Mouse (Mus musculus) hindbrain, postnatal 0 days (tissue): Measurements from ENCODE around the gene Spg7. TPM values are rescaled to one million over a fixed set of nuclear protein-coding genes. Genes with fewer than 3 reads are reported as not detected.

Experiments used
- ATAC-seq: fragments of 200-750 bp; cut with Nextera tagmentation; 2 replicates; pipeline ENCODE4 v1.8.0; 2017; ENCODE audit warnings: mild to moderate bottlenecking, moderate TSS enrichment, moderate library complexity
- DNase-seq: peaks from one replicate; pipeline ENCODE4 v3.0.0-alpha.2; 2015; ENCODE audit warnings: low spot score
- H3K27ac ChIP-seq: fragments of 300-500 bp; sonication (generic); 2 replicates; pipeline ENCODE4 v1.5.1; 2014; ENCODE audit warnings: mild to moderate bottlenecking
- H3K27me3 ChIP-seq: fragments of 300-500 bp; sonication (generic); 2 replicates; pipeline ENCODE4 v1.6.1; 2014; ENCODE audit warnings: low read length, mixed read lengths; ENCODE audit not compliant: insufficient read depth
- H3K36me3 ChIP-seq: fragments of 300-500 bp; sonication (generic); 2 replicates; pipeline ENCODE4 v1.6.1; 2014; ENCODE audit warnings: low read length, mixed read lengths; ENCODE audit not compliant: insufficient read depth
- H3K4me1 ChIP-seq: fragments of 300-500 bp; sonication (generic); 2 replicates; pipeline ENCODE4 v1.6.1; 2014; ENCODE audit warnings: antibody characterized with exemption, low read length, mixed read lengths; ENCODE audit not compliant: insufficient read depth
- H3K4me2 ChIP-seq: fragments of 300-500 bp; sonication (generic); 2 replicates; pipeline ENCODE4 v1.6.1; 2014; ENCODE audit warnings: low read depth, mild to moderate bottlenecking, low read length, moderate library complexity, mixed read lengths
- H3K4me3 ChIP-seq: fragments of 300-500 bp; sonication (generic); 2 replicates; pipeline ENCODE4 v1.5.1; 2014; ENCODE audit warnings: low read length
- H3K9ac ChIP-seq: fragments of 300-500 bp; sonication (generic); replicated peaks from 2 replicates; pipeline ENCODE4 v1.6.1; 2014; ENCODE audit warnings: mild to moderate bottlenecking, low read length, moderate library complexity, mixed read lengths
- H3K9me3 ChIP-seq: fragments of 300-500 bp; sonication (generic); 2 replicates; pipeline ENCODE4 v1.6.1; 2016; ENCODE audit warnings: low read length, mixed read lengths
- CTCF ChIP-seq: IDR thresholded peaks from 2 replicates; pipeline ENCODE4 v1.5.1; 2016; ENCODE audit warnings: antibody characterized with exemption, control low read depth, low read depth
- WGBS: fragments of 180-500 bp; shearing (Covaris S2); extraction: QIAGEN DNeasy Blood & Tissue Kit; methylation state at CpG from one replicate; pipeline ENCODE4 v1.1.7; 2014; 5-methylcytosine and 5-hydroxymethylcytosine counted together
- polyA plus RNA-seq: library from polyadenylated mRNA; unstranded; fragments of >200 nt; fragmentation: Nextera tagmentation; extraction: Ambion mirVana; gene quantifications from 2 replicates; pipeline ENCODE4 v1.2.1, GENCODE M21; 2015
- total RNA-seq: library from RNA; depleted of rRNA; stranded (reverse); fragments of >200 nt; gene quantifications from 2 replicates; pipeline ENCODE4 v1.2.3, GENCODE M21; 2014

Gene Spg7
- total and polyA plus RNA-seq, 2 experiments from 2014 or later = 45.1 to 51.6 TPM

DNA sequence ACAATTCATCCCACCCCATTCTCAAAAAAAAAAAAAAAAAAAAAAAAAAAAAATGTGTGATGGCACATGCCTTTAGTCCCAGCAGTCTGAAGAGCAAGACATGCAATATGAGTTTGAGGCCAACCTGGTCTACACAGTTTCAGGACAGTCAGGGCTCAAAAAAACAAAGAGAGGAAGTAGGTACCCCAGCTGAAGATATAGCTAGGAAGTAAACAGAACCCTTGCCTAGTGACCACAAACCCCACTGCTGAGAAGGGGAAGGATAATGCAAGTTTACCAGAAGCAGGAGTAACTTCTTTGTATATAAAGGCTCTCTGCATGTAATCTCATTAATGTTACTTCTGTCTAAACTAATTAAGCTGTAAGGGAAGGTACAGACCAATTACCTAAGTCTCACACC lies 30.0 kb upstream of the Spg7 start:
- TF ChIP-seq CTCF = no peak
- no peaks in the 10 kb centered on the region for H3K4me1 ChIP-seq
- no peaks in the 10 kb centered on the region for H3K36me3 ChIP-seq
- H3K9ac ChIP-seq = no peak overlapping the region
- H3K9me3 ChIP-seq = no peaks in the 10 kb centered on the region
- H3K4me3 ChIP-seq = no peak overlapping the region
- ATAC-seq = no peak
- no peaks in the 10 kb centered on the region for H3K27me3 ChIP-seq
- no peak for DNase-seq
- no peak overlapping the region for H3K27ac ChIP-seq
- no peak overlapping the region for H3K4me2 ChIP-seq

DNA sequence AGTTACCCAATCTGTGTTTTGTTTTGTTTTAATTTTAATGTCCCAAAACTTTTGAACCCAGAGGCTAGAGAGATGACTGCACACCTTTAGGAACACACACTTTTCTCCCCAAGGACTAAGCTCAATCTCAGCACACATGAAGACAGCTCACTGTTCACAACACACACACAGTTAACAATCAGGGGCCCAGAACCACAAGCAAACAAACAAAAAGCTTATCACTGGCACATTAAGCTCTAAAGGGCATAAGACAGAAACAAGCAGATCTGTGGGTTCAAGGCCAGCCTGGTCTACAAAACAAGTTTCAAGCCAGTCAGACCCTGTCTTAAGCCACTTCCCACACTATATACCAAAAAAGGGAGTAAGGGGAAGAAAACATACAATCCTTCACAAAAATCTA lies 29.3 kb upstream of the Spg7 start:
- no peaks in the 10 kb centered on the region for H3K4me1 ChIP-seq
- no peaks in the 10 kb centered on the region for H3K36me3 ChIP-seq
- TF ChIP-seq CTCF = no peak
- no peaks in the 10 kb centered on the region for H3K27me3 ChIP-seq
- no peak overlapping the region for H3K9ac ChIP-seq
- H3K9me3 ChIP-seq = no peaks in the 10 kb centered on the region
- ATAC-seq (no peak), DNase-seq (no peak)
- no peak overlapping the region for H3K27ac ChIP-seq
- H3K4me3 ChIP-seq = no peak overlapping the region
- H3K4me2 ChIP-seq = no peak overlapping the region

DNA sequence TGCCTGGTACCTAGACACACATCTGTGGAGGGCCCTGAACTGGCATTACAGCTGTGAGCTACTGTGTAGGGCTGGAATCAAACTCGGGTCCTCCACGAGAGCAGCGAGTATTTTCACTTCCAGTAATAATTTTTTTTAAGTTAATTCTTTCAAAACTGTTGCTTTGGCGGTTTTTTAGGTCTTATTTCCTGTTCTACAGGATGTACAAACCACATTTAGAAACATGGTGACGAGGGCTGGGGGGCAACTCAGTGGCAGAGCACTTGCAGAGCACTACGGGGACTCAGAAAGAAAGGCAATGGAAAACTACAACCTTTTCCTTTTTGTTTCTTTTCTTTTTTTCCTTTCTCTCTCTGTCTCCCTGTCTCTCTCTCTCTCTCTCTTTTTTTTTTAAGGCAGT lies 28.6 kb upstream of the Spg7 start:
- 83% methylated on average over 6 of the region's 6 CpGs for WGBS
- no peak for TF ChIP-seq CTCF

DNA sequence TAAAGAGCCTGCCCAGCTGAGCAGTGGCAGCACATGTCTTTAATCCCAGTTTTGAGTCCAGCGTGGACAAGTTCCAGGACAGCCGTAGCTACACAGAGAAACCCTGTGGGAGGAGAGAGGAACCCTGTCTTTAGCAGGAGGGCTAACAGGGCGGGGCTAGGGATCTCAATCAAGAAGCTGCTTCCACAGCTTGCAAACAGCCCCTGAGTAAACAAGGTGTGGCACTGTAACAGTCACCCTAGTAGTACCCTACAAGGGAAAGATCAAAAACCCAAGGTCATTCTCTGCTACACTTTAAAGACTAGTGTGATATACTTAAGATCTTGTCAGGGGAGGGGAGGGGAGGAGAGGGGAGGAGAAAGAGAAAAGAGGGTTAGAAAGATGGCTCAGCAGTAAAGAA lies 25.8 kb upstream of the Spg7 start:
- Histone ChIP-seq H3K4me1 (peaks cover 15% of the 10 kb centered on the region), H3K27me3 (no peaks in the 10 kb centered on the region), H3K9ac (no peak overlapping the region), H3K4me3 (no peak overlapping the region), H3K9me3 (no peaks in the 10 kb centered on the region), H3K36me3 (no peaks in the 10 kb centered on the region), H3K27ac (no peak overlapping the region), H3K4me2 (no peak overlapping the region)
- WGBS = 49% methylated on average over 3 of the region's 3 CpGs
- TF ChIP-seq CTCF = no peak
- ATAC-seq = no peak
- no peak for DNase-seq

More for the DNA sequence above, 28.6 kb upstream of the Spg7 start:
- DNase-seq (no peak), ATAC-seq (no peak)
- Histone ChIP-seq H3K36me3 (no peaks in the 10 kb centered on the region), H3K4me1 (peaks cover 1% of the 10 kb centered on the region; the same call in 1 of the 2 replicates), H3K4me3 (no peak overlapping the region), H3K4me2 (no peak overlapping the region), H3K9me3 (no peaks in the 10 kb centered on the region), H3K9ac (no peak overlapping the region), H3K27me3 (no peaks in the 10 kb centered on the region), H3K27ac (no peak overlapping the region)

DNA sequence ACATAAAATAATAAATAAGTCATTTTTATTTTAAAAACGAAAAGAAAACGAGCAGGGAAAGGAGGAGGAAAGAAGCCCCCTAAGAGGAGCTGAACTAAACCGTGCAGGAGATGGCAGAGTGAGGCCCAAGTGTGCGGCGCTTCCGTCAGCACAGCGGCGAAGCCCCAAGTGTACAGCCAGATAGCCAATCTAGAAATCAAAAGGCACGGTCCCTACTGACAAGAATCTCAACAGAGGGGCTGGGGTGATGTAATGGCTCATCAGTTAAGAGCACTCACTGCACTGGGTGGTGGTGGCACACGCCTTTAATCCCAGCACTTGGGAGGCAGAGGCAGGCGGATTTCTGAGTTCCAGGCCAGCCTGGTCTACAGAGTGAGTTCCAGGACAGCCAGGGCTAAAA lies 25.3 kb upstream of the Spg7 start:
- Histone ChIP-seq H3K9me3 (no peaks in the 10 kb centered on the region), H3K9ac (no peak overlapping the region), H3K4me3 (no peak overlapping the region), H3K4me1 (peaks cover 15% of the 10 kb centered on the region), H3K27me3 (no peaks in the 10 kb centered on the region), H3K36me3 (no peaks in the 10 kb centered on the region), H3K4me2 (no peak overlapping the region), H3K27ac (no peak overlapping the region)
- ATAC-seq (no peak), DNase-seq (no peak)
- 80% methylated on average over 11 of the region's 11 CpGs for WGBS
- no peak for TF ChIP-seq CTCF

DNA sequence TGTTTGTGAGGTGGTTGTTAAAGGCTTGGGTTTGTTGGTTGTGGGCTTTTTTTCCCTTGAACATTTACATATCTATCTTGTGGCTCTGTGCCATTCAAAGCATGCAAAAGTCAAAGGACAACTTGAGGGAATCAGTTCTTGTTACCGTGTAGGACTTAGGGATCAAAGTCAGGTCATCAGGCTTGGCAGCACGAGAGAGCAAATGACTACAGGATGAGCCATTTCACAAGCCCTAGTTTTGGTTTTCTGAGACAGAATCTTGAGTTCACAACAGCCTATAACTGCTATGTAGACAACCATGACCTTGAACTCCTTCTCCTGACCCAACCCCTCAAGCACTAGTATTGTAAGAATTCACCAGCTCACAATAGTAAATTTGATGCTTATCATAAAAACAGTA lies 24.4 kb upstream of the Spg7 start:
- no peak overlapping the region for H3K4me2 ChIP-seq
- no peaks in the 10 kb centered on the region for H3K36me3 ChIP-seq
- H3K27ac ChIP-seq = no peak overlapping the region
- ATAC-seq = no peak
- H3K4me1 ChIP-seq = peaks cover 15% of the 10 kb centered on the region
- TF ChIP-seq CTCF = no peak
- H3K4me3 ChIP-seq = no peak overlapping the region
- H3K27me3 ChIP-seq = no peaks in the 10 kb centered on the region
- H3K9ac ChIP-seq = no peak overlapping the region
- no peak for DNase-seq
- H3K9me3 ChIP-seq = no peaks in the 10 kb centered on the region
- 49% methylated on average over 2 of the region's 2 CpGs for WGBS

DNA sequence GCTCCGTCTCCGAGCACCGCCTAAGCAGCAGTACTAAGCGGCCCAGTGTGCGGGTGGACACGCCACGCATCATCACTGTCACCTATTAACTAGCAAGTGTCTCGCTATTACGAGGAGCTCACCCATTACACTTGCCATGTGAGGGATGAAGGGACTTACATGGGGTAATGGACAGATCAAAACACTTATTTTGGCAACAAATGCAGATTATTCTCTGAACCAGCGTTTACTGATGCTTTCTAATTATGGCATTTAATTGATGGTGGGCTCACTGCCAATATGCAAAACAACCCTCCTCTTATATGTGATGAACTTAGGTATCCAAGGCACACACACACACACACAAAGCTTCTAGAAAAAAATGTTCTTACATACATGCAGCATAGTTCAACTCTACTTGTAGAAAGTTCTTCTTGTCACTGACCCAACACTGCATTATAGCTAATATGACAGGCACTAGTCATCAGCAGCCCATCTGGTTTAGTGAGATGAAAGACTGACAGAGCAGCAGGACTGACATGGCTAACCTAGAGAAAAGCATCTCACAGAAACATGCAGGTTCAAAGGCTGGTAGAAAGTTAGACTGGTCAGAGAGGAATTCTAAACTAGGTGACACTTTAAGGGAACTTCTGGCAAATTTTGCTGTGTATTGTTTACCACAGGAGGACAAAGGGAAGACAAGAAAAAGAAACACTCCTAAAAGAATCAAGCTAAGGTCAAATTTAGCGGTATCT lies 23.2 kb upstream of the Spg7 start:
- H3K27ac ChIP-seq = peak overlapping the region; percentile 48; the same call in 1 of the 2 replicates
- 0 out of 2 replicates have a peak overlapping the region, but pooled peaks have one; percentile 94 for H3K9ac ChIP-seq

More for the DNA sequence above, 23.2 kb upstream of the Spg7 start:
- 20% methylated on average over 11 of the region's 11 CpGs for WGBS
- peak overlapping the region; percentile 63 for H3K4me2 ChIP-seq
- DNase-seq = peak; percentile 14
- no peak for TF ChIP-seq CTCF
- no peaks in the 10 kb centered on the region for H3K9me3 ChIP-seq
- H3K36me3 ChIP-seq = no peaks in the 10 kb centered on the region
- H3K4me3 ChIP-seq = peak overlapping the region; percentile 72
- no peak for ATAC-seq
- H3K4me1 ChIP-seq = peaks cover 15% of the 10 kb centered on the region
- H3K27me3 ChIP-seq = no peaks in the 10 kb centered on the region
